Mouse (Mus musculus) lung, adult 2 months (tissue): ENCODE data around the gene Leo1.

Source experiments
- CTCF ChIP-seq: fragments of 200-500 bp; IDR thresholded peaks from 2 replicates; pipeline ENCODE4 v1.5.1; 2011; ENCODE audit warnings: mild to moderate bottlenecking, low read length, control low read depth; ENCODE audit not compliant: insufficient read depth
- POLR2A ChIP-seq: fragments of 200-500 bp; IDR thresholded peaks from 2 replicates; pipeline ENCODE4 v1.6.1; 2011; ENCODE audit warnings: low read depth, mild to moderate bottlenecking, control low read depth, low read length, borderline replicate concordance; ENCODE audit errors: extremely low read depth

DNA sequence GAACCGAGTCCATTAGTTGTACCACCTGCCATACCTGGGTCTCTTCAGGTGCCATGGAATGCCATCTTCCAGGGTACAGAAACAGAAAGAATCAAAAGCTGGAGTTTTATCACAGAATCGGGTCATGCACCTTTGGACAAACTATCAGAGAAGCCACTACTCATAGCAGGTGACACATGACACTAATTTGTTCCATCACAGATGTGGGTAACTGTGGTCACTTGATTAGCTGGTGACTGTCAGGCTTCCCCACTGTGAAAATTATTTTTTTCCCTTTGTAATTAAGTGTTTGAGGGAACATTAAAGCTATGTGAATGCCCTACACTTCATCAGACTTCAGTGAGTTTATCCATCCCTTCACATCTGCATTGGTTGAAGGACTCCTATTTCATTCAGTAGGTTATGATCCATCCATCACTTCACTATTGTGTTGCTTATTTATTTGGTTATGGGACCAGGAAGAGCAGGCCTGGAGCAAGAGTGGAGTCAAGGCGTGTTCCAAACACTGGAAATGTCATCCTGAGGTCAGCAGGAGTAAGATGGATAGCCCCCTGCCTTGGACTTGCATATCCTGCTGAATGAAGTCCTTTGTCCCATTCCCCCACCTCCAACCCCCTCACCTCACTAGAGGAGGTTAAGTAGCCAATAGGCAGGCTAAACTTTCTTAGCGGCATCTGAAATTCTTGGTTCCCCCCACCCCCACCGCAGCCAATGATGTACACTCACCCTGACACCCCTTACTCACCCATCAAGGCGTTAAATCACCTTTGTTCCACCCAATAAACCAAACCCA is 16.8 kb upstream of the Leo1 start:
- TF ChIP-seq CTCF, result no peak
- no peak for TF ChIP-seq POLR2A
